Mouse (Mus musculus) 416B (cell line): ENCODE data around the gene Msi2.
A peak's percentile ranks its signal among the peaks of the same experiment; 100 is the strongest.

ENCODE experiments used
- DNase-seq: peaks from one replicate; pipeline ENCODE4 v3.0.0; 2011; ENCODE audit warnings: low read depth

Gene Msi2

GRCm38 (mm10) chr11:88482236-88482635 is 236.1 kb downstream of the Msi2 start:
- no peak for DNase-seq

- DNase-seq = no peak
These were observed 236.6 kb downstream of the Msi2 start for GRCm38 (mm10) chr11:88481602-88482161.

- DNase-seq = no peak
These were observed 237.2 kb downstream of the Msi2 start for GRCm38 (mm10) chr11:88481092-88481601.

- DNase-seq = no peak
These were observed 238.8 kb downstream of the Msi2 start for GRCm38 (mm10) chr11:88479498-88479897.

- DNase-seq = no peak
These were observed 243.3 kb downstream of the Msi2 start for GRCm38 (mm10) chr11:88474889-88475440.

GRCm38 (mm10) chr11:88472731-88473130 is 245.6 kb downstream of the Msi2 start:
- no peak for DNase-seq

DNA sequence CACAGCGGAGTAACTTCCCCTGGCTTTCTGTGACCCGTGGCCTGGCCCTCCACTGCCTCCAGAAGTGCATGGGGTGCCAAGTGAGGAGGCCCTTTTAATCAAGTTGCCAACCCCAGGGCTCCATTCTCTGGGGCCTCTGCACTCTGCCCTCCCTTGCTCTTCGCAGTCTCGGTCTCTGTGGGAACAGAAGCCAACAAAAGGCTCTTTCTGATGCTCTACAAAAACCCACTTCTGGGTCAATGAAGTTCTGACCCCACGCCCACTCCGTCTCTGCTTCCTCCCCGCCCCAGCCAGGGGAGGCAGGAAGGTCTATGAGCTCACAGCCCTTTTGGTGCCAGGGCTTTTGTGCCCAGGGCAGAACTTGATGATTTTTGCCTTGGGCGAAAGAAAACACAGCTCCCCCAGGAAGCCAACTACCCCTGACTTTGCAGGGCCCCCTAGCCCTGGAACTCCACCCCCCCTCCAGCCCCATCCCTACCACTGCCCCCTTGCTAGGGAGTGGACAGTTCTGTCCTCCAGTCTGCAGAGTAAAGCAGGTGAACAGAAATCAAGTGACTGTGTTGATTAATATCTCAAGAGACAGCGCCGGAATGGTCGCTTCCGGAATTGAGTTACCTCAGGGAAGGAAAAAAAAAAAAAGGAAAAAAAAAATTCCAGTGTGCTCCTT is 246.2 kb downstream of the Msi2 start:
- no peak for DNase-seq

GRCm38 (mm10) chr11:88470599-88470998 is 247.7 kb downstream of the Msi2 start:
- DNase-seq = no peak

DNA sequence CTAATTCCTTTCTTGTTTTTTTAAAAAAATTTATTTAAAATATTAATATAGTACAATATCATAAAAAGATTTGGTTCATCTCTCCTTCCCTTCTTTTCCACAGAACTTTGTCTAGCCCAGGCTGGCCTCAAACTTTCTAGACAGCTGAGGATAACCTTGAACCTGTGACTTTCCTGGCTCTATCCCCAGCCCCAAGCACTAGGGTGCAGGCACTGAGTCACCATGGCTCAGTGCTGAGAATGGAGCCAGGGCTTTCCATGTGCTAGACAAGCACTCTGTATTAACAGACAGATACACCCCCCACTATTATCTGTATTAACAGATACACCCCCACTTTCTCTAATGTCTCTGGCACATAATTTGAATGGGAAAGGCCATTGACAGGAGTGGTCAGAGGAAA is 249.3 kb downstream of the Msi2 start:
- DNase-seq = no peak

DNA sequence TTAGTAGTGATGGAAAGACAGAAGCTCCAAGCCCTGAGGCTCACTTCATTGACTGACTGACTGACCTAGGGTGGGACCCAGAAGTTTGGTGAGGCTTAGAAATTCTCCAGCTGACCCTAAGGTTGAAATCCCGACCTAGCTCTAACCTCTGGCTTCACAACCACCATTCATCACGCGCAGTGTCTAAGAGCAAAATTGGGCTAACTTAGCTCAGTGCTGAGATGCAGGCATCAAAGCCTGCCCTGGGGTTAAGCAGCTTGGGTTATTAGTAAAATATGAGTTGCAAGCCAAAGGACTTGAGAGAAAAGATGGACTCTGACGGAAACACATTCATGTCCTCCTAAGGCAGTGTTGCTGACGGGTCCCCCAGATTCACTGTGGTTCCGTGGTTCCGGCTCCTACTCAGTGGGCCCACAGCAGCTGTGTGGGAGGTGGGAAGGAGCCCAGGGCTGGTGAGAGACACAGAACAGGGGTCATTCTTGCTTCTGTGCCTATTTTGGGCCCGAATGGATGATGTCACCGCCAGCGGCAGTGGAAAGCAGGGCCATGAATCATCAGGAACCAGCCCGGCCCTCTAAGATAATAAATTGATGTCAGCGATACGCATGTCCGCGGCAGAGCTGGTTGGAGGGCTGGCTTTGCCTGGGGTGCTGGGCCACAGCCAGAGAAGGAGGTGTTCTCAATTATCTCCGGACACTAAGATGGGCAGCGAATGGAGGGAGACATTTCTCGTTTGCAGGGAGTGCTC is 250.6 kb downstream of the Msi2 start:
- DNase-seq = peak; percentile 73

DNA sequence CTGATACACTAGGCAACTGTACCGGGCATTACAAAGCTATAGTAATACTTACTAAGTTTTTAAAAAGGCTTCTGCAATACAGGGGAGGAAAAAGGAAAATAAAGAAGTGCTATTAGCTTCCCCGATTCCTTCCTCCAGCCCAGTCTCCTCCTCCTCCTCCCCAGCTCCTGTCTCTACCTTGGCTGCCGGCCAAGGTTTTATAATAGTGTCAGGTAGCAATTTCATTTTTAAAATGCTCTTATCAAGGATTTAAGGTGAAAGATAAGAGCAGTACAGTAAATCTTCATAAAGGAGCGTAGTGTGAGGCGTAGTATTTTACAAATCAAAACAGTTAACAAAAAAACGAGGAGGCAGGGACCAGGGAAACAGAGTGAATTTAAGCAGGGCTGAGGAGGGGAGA is 254.4 kb downstream of the Msi2 start:
- no peak for DNase-seq

DNA sequence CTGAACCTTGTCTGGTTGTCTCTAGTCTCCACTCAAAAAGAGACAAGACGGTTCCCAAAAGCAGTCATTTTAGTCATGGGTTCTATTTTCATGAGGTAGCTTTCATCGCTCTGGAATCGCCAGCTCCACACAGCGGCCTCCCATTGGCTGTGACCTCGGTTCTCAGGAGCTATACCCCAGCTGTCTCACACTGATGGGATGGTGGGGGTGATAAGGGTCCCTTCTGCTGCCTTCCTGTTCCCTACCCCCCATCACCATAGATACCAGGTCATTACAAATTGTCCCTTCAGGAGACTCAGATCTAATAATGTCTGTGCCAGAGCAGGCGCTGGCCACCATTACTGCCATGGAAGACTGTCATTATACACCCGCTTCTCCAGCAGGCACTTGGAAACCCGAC is 255.5 kb downstream of the Msi2 start:
- no peak for DNase-seq

DNA sequence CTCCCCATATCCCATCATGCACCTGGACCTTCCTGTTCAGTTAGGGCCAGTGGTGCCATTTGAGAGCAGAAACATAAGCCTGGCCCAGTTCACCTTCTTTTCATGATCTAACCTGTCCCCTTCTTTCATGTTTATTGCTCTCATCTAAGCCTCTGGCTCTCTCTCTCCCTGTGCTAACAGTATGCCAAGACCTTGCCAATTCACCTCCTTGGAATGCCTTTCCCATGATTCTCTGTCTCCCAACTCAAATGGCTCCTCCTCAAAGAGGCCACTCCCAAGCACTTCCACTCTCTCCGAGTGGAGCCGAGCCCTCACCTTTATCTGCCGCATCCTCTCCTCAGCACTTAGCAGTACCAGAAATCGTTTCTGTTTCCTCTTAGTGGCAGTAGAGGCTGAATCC is 256.7 kb downstream of the Msi2 start:
- no peak for DNase-seq

DNA sequence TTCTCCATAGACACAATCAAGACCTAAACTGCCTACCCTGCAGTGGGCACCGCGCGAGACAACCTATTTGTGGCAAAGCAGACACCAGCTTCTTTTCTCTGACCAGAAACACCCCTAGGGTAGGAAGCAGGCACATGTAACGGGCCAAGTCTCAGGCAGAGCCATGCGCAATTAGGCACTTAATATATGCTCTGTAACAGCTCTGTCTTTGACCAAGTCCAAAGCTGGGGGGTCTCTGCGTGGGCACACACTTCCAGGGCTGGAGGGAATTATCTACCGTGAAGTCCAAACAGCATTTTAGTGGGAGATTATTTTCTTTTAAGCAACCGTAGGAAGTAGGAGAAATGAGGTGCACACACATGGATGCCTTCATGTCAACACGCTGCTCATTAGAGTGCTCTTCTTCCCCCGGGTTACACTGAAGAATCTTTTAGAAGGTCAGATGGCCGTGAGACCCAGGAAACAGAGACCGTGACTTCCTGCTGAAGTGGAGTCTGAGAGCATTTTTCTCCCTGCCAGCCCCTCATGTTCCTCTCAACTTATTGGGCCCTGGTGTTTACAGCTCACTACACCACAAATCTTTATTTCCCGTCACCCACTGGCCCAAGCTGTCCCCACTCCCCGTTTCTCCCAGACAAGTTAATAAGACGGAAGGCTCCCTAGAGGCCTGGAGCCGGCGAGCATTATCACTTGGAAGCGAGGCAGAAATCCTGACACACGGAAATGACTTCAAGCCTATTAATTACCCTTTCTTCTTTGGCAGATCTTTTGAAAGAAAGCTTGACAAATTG is 258.2 kb downstream of the Msi2 start:
- DNase-seq = no peak

DNA sequence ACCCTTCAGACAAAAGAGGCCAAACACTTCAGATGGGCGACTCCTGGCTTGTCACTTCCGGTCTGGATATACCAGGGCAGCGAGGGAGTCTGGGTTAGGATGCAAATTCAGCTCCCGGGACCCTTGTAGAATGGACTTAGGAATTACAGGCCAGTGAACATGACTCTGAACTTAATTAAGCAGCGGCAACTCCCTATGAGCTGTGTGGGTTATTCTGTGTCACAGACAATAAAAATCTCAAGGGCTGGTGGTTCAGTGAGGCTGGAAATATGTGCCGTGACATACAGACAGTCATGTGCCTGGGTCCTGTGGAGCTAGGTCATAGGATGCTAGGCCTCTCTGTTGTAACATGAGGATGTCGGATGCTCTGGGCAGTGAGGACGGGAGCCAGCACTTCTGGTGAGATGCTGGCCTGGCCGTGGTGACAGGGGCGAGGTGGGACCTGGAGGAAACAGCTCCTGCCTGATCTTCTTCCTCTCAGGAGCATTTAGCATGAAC is 261.0 kb downstream of the Msi2 start:
- DNase-seq = no peak

DNA sequence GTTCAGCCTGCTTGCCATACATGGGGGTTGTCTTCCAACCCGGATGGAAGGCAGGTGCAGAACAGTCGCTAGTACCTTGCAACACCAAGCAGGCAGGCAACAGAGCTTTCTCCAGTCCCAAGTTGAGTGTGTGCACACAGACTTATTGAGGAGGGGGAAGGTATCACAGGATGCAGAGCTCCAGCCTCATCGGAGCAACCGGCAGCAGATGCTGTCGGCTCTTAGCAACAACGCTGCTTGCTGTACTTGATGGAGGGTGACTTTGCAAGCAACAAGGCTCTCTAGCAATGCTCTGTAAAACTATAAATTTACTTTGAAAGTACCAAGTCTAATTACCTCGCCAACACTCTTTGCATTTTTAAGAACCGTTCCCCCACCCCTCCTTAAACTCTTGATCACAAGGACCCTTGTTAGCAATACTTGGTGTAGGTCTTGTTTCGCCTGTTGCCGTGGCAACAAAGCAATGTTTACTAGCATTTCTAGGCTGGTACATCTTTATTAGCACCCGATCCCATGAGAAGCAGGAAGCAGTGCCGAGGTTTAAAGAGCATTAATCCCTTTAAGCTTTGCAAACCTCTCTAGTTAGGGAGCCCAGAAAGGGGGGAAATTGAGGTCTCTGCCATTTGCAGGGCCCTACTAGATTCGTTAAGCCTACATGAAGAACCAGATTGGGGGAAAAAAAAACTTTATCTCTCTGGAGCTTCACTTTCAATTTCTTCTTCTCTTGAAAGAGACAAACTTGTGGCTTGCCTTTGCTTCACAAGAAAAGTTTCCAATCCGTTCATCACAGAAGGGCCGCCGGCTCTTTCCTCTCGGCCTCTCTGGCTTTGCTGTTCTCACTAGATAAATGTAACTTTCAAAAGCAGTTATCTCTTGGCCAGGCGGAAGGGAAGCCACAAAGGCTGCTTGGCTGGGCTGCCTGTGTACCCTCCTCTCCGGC is 263.2 kb downstream of the Msi2 start:
- peak; percentile 37 for DNase-seq

DNA sequence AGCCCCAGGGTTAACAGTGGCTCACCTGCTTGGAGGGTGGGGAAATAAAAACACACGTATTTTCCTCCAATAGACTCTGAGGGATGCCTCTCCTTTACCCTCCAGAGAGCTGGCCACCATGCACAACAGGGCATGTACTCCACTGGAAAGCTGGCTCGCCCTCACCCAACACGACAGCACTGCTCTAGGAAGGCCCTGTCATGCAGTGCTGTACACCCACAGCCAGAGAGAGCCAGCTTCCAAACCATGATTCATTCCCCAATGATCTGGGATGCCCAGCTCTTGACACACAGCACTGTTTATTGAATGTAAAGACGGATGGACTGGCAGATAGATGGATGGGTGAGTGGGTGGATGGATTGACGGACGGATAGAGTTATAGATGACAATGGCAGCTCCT is 269.1 kb downstream of the Msi2 start:
- no peak for DNase-seq

DNA sequence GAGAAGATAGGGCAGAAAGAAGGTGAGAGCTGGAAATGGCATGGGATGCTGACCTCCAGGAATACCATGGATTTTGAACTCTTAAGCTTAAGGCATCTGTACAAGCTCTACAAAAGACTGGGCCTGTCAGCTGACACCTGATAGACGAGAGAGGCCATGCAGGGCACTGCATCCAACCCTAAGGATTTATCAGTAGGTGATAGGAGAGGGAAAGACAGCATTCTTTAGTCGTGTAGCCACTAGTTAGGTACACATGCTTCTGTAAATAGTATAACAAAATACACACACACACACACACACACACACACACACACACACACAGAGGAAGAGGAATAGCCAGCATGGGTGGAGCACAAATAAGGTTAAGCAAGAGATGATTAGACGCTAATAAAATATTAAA is 269.7 kb downstream of the Msi2 start:
- DNase-seq = no peak

GRCm38 (mm10) chr11:88447350-88447749 is 271.0 kb downstream of the Msi2 start:
- DNase-seq = no peak

DNA sequence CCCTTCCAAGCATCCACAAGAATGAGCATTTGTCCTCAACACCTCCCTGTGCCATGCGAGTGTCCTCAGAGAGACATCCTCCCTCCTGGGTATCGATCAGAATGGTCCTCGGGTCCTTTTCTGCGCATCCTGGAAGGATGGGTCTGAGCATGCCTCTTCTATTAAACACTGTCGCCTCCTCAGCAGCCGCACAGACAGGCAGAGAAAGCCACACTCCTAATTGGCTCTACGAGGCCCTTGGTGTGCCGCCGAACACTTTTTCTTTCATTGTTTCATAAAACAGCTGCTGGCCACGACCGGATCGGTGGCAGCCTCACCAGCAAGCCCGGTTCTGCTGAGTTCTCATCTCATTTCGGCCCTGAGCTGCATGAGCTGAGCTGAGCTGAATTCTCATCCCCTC is 274.4 kb downstream of the Msi2 start:
- DNase-seq = no peak

- no peak for DNase-seq
These were observed 275.0 kb downstream of the Msi2 start for GRCm38 (mm10) chr11:88443291-88443690.
